In the genomic region with DNA sequence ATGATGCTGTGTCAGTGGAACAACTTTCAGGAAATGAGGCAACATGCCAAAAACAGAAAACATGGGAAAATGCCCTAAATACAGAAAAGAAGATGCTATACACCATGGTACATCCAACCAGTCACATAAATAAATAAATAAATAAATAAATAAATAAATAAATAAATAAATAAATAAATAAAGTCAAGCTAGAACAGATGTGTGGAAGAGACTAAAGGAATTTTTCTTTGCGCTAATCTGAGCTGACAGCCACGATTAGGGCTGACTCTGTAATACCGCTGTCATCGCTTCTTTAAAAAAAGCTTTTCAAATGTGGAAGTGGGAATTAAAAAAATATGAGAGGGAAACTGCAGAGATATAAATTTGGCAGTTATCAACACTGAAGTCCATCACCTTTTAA, we compare ENCODE assay signal across 25 mouse cellular contexts.
A peak's percentile ranks its signal among the peaks of the same experiment; 100 is the strongest.
DNase-seq lines count a peak whose midpoint lies in the region; ATAC-seq lines count a peak whose summit lies in the region.
"Had no signal": no experiment of that assay in that cellular context is flagged by ENCODE, and none has a peak within 500 bp of the region (broad histone marks: within the 10 kb centered on the region; RNA-seq: fewer than 3 reads in every experiment).

No protein-coding gene starts in this region.

- 0 out of 2 replicates have a peak, but pooled peaks cover 3% of the 10 kb centered on the region for H3K4me1 ChIP-seq in midbrain, embryonic 13.5 days (replicated peaks)
- peaks cover 4% of the 10 kb centered on the region; the same call in 1 of the 2 replicates for H3K4me1 ChIP-seq in midbrain, embryonic 10.5 days
- no peaks in the 10 kb centered on the region for H3K4me1 ChIP-seq in midbrain, embryonic 15.5 days
- H3K4me1 ChIP-seq in midbrain, embryonic 16.5 days (ENCODE audit: control insufficient read depth, insufficient read depth, low read length), result no peaks in the 10 kb centered on the region
- H3K4me1 ChIP-seq: heart, embryonic 10.5 days; heart, embryonic 13.5 days had no signal

- no peak overlapping the region for H3K9ac ChIP-seq in midbrain, embryonic 13.5 days (replicated peaks)
- no peak overlapping the region for H3K9ac ChIP-seq in midbrain, embryonic 15.5 days
- no peak overlapping the region for H3K9ac ChIP-seq in midbrain, embryonic 16.5 days (ENCODE audit: low read depth, low read length)
- H3K9ac ChIP-seq: forebrain, embryonic 12.5 days; heart, embryonic 13.5 days; hindbrain, embryonic 14.5 days had no signal

- ATAC-seq in midbrain, embryonic 13.5 days, result 0 out of 2 replicates have a peak, but pooled peaks have one; percentile 12
- ATAC-seq in midbrain, embryonic 15.5 days (replicated peaks), result peak; percentile 57
- peak; percentile 59; the same call in 1 of the 2 replicates for ATAC-seq in midbrain, embryonic 16.5 days
- ATAC-seq: CD4-positive, CD25-positive, alpha-beta regulatory T cell, adult 4 months; forebrain, embryonic 16.5 days; hindbrain, postnatal 0 days had no signal

- 84% methylated on average over 4 of the region's 4 CpGs for WGBS in midbrain, embryonic 13.5 days
- WGBS in midbrain, embryonic 10.5 days, result 93% methylated on average over 4 of the region's 4 CpGs
- WGBS in midbrain, embryonic 15.5 days, result 62% methylated on average over 4 of the region's 4 CpGs
- 69% methylated on average over 4 of the region's 4 CpGs for WGBS in midbrain, embryonic 16.5 days

- no peak overlapping the region for H3K4me3 ChIP-seq in midbrain, embryonic 13.5 days (replicated peaks)
- no peak overlapping the region for H3K4me3 ChIP-seq in midbrain, embryonic 10.5 days
- H3K4me3 ChIP-seq in midbrain, embryonic 15.5 days, result no peak overlapping the region
- no peak overlapping the region for H3K4me3 ChIP-seq in midbrain, embryonic 16.5 days (ENCODE audit: low read depth, low read length)
- H3K4me3 ChIP-seq: forebrain, embryonic 12.5 days; heart, adult 2 months; heart, embryonic 10.5 days; heart, embryonic 13.5 days had no signal

- no peak overlapping the region for H3K27ac ChIP-seq in midbrain, embryonic 13.5 days
- H3K27ac ChIP-seq in midbrain, embryonic 10.5 days (replicated peaks), result no peak overlapping the region
- no peak overlapping the region for H3K27ac ChIP-seq in midbrain, embryonic 15.5 days
- H3K27ac ChIP-seq in midbrain, embryonic 16.5 days (ENCODE audit: low read length), result no peak overlapping the region
- H3K27ac ChIP-seq: forebrain, embryonic 12.5 days; heart, adult 2 months; heart, embryonic 10.5 days; heart, embryonic 13.5 days; hindbrain, embryonic 14.5 days; hindbrain, postnatal 0 days had no signal

- no peaks in the 10 kb centered on the region for H3K36me3 ChIP-seq in midbrain, embryonic 13.5 days
- H3K36me3 ChIP-seq in midbrain, embryonic 10.5 days, result no peaks in the 10 kb centered on the region
- no peaks in the 10 kb centered on the region for H3K36me3 ChIP-seq in midbrain, embryonic 15.5 days (replicated peaks)
- no peaks in the 10 kb centered on the region for H3K36me3 ChIP-seq in midbrain, embryonic 16.5 days (ENCODE audit: control insufficient read depth, insufficient read depth, low read length)
- H3K36me3 ChIP-seq: forebrain, embryonic 12.5 days; heart, embryonic 10.5 days; heart, embryonic 13.5 days had no signal

- no peaks in the 10 kb centered on the region for H3K9me3 ChIP-seq in midbrain, embryonic 13.5 days
- H3K9me3 ChIP-seq in midbrain, embryonic 10.5 days (replicated peaks), result no peaks in the 10 kb centered on the region
- no peaks in the 10 kb centered on the region for H3K9me3 ChIP-seq in midbrain, embryonic 15.5 days
- H3K9me3 ChIP-seq in midbrain, embryonic 16.5 days (replicated peaks; ENCODE audit: control insufficient read depth, low read length, poor library complexity, severe bottlenecking), result no peaks in the 10 kb centered on the region
- H3K9me3 ChIP-seq: forebrain, embryonic 12.5 days; heart, embryonic 10.5 days; heart, embryonic 13.5 days had no signal

- no peaks in the 10 kb centered on the region for H3K27me3 ChIP-seq in midbrain, embryonic 13.5 days
- H3K27me3 ChIP-seq in midbrain, embryonic 10.5 days (ENCODE audit: low read depth, poor library complexity, severe bottlenecking), result no peaks in the 10 kb centered on the region
- no peaks in the 10 kb centered on the region for H3K27me3 ChIP-seq in midbrain, embryonic 15.5 days (replicated peaks)
- no peaks in the 10 kb centered on the region for H3K27me3 ChIP-seq in midbrain, embryonic 16.5 days (ENCODE audit: control insufficient read depth, insufficient read depth, low read depth, low read length)
- H3K27me3 ChIP-seq: forebrain, embryonic 12.5 days; heart, embryonic 13.5 days had no signal

- H3K4me2 ChIP-seq in midbrain, embryonic 13.5 days (replicated peaks), result no peak overlapping the region
- no peak overlapping the region for H3K4me2 ChIP-seq in midbrain, embryonic 15.5 days
- no peak overlapping the region for H3K4me2 ChIP-seq in midbrain, embryonic 16.5 days (ENCODE audit: low read length)
- H3K4me2 ChIP-seq: forebrain, embryonic 12.5 days; heart, embryonic 13.5 days; hindbrain, embryonic 14.5 days had no signal

- intact Hi-C loops in left cerebral cortex, postnatal 36 days (cut with DNase I), result no loop called here

- DNase-seq in midbrain, embryonic 10.5 days (ENCODE audit: low spot score), result no peak
- no peak for DNase-seq in left cerebral cortex, postnatal 36 days (ENCODE audit: low spot score in 2 of 2)
- DNase-seq in thymus, adult 18-20 months, result no peak
- DNase-seq: adrenal gland, adult 8-10 months; adrenal gland, postnatal 25 days; cerebellum, adult 11-12 months; cerebellum, adult 8-10 months; cerebellum, postnatal 10 days; cerebellum, postnatal 36 days; embryo, embryonic 11 days; gastrocnemius, postnatal 10 days; gastrocnemius, postnatal 36 days; heart, adult 2 months; heart, postnatal 14 days; heart, postnatal 4 days had no signal
